Mouse (Mus musculus): ENCODE data around the gene Micall2.

DNA sequence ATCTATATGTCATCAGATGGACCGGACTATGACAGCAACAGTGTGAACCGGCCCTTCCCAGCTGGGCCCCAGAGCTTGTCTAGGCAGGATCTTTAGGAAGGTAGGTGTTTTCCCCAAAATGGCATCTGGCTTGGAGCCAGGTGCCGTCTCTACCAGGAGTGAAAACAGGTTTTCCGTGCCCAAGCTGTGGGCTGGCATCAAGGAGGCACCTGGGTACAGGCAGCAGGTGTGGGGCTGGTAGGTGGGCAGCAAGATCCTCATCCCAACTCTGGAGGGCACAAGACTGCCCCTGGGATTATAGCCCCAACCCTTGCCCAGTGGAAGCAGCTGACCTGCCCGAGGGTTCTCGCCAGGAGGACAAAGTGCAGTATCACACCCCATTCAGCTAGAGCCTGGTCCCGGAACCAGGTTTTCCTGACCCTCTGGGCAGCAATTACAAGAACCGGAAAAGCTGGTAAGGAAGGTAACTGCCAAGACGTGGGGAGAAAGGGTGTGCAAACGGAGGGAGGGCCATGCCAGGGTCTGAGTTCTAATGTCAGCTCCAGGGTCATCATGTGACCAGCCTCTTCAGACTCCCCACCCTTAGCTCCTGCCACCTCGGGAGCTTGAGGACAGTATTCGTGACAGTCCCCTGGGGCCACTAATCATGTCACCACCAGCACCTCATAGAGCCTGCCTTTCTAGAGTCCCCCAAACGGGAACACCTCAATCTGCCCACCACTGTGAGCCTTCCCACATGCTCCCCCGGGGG is 1.9 kb upstream of the Micall2 start:
- TF ChIP-seq CTCF (IDR thresholded peaks at IDR 0.05; ENCODE audit: low read depth, low read length) (no peak), POLR2A (IDR thresholded peaks at IDR 0.05; ENCODE audit: borderline replicate concordance, low read depth, low read length) (no peak)
